Mouse (Mus musculus) neural tube, embryonic 10.5 days (tissue): ENCODE data around the gene Sema4a.
"Not testable (repeated sequence)": the region's sequence is repeated elsewhere in the genome, so short reads cannot be mapped to it uniquely, and the experiment has no call there.

Experiments
- DNase-seq: peaks from one replicate; pipeline ENCODE4 v3.0.0-alpha.2; 2017; ENCODE audit warnings: low spot score; ENCODE audit errors: extremely low spot score

The Sema4a gene

GRCm38 (mm10) chr3:88436395-88437201, 24.4 kb downstream of the Sema4a start:
- DNase-seq = peak; percentile 79

GRCm38 (mm10) chr3:88435515-88435914, 25.5 kb downstream of the Sema4a start:
- no peak for DNase-seq

- not testable (repeated sequence) for DNase-seq
Observed at GRCm38 (mm10) chr3:88428639-88429038, 32.3 kb downstream of the Sema4a start.

GRCm38 (mm10) chr3:88427342-88427905, 33.6 kb downstream of the Sema4a start:
- no peak for DNase-seq

GRCm38 (mm10) chr3:88425708-88426420, 35.1 kb downstream of the Sema4a start:
- no peak for DNase-seq

GRCm38 (mm10) chr3:88425330-88425689, 35.7 kb downstream of the Sema4a start:
- DNase-seq = no peak

GRCm38 (mm10) chr3:88424605-88425329, 36.2 kb downstream of the Sema4a start, which contains the start of gene Slc25a44:
TSS of gene Slc25a44 (minus strand) at chr3:88425139.
- peak; percentile 85 for DNase-seq

- DNase-seq = no peak
Observed at GRCm38 (mm10) chr3:88422020-88422720, 38.8 kb downstream of the Sema4a start.

- DNase-seq = no peak
Observed at GRCm38 (mm10) chr3:88420771-88421170, 40.2 kb downstream of the Sema4a start.

GRCm38 (mm10) chr3:88418016-88418415, 43.0 kb downstream of the Sema4a start:
- DNase-seq = no peak

- no peak for DNase-seq
Observed at GRCm38 (mm10) chr3:88415668-88416067, 45.3 kb downstream of the Sema4a start.

GRCm38 (mm10) chr3:88412636-88413035, 48.3 kb downstream of the Sema4a start:
- no peak for DNase-seq

- DNase-seq = no peak
Observed at GRCm38 (mm10) chr3:88411681-88412080, 49.3 kb downstream of the Sema4a start.

- no peak for DNase-seq
Observed at GRCm38 (mm10) chr3:88410645-88411031, 50.3 kb downstream of the Sema4a start.

GRCm38 (mm10) chr3:88409741-88410644, 51.0 kb downstream of the Sema4a start, which contains the start of gene Pmf1:
TSS of gene Pmf1 (minus strand) at chr3:88410331.
- peak; percentile 95 for DNase-seq

- no peak for DNase-seq
Observed at GRCm38 (mm10) chr3:88408953-88409352, 52.0 kb downstream of the Sema4a start.

- DNase-seq = no peak
Observed at GRCm38 (mm10) chr3:88407529-88407928, 53.5 kb downstream of the Sema4a start.

- peak; percentile 65 for DNase-seq
Observed at GRCm38 (mm10) chr3:88407090-88407489, 53.9 kb downstream of the Sema4a start.

- no peak for DNase-seq
Observed at GRCm38 (mm10) chr3:88403522-88404230, 57.3 kb downstream of the Sema4a start.
